Mouse (Mus musculus) midbrain, embryonic 15.5 days (tissue): ENCODE measurements around the gene Trpm2. TPM values are rescaled to one million over a fixed set of nuclear protein-coding genes. Genes with fewer than 3 reads are reported as not detected.

ENCODE experiments used
- polyA plus RNA-seq: library from polyadenylated mRNA; unstranded; fragments of >200 nt; fragmentation: Nextera tagmentation; extraction: Ambion mirVana; gene quantifications from 2 replicates; pipeline ENCODE4 v1.2.1, GENCODE M21; 2015

Trpm2 gene
- polyA plus RNA-seq, 1 experiment from 2014 or later, result 6.1 TPM

Other genes starting within 250 kb of the Trpm2 start
- gene Krtap12-1, start 250.0 kb downstream of the Trpm2 start, polyA plus RNA-seq, result not detected in 2 replicates
- not detected in 2 replicates for gene Gm10100, start 244.1 kb downstream of the Trpm2 start, polyA plus RNA-seq
- not detected in 2 replicates for gene Gm18596, start 227.9 kb downstream of the Trpm2 start, polyA plus RNA-seq
- gene Gm9736, start 219.2 kb downstream of the Trpm2 start, polyA plus RNA-seq, result not detected in 2 replicates
- gene Gm3233, start 210.9 kb downstream of the Trpm2 start, polyA plus RNA-seq, result not detected in 2 replicates
- gene Gm3238, start 199.2 kb downstream of the Trpm2 start, polyA plus RNA-seq, result not detected in 2 replicates
- not detected in 2 replicates for gene Gm7138, start 193.6 kb downstream of the Trpm2 start, polyA plus RNA-seq
- not detected in 2 replicates for gene Gm3250, start 188.0 kb downstream of the Trpm2 start, polyA plus RNA-seq
- gene Gm7137, start 182.4 kb downstream of the Trpm2 start, polyA plus RNA-seq, result not detected in 2 replicates
- not detected in 2 replicates for gene Gm9639, start 175.5 kb downstream of the Trpm2 start, polyA plus RNA-seq
- not detected in 2 replicates for gene Gm19668, start 171.4 kb downstream of the Trpm2 start, polyA plus RNA-seq
- gene Gm9507, start 158.7 kb downstream of the Trpm2 start, polyA plus RNA-seq, result not detected in 2 replicates
- gene Gm2696, start 155.9 kb downstream of the Trpm2 start, polyA plus RNA-seq, result not detected in 2 replicates
- gene Krtap10-4, start 143.5 kb downstream of the Trpm2 start, polyA plus RNA-seq, result not detected in 2 replicates
- not detected in 2 replicates for gene Krtap10-10, start 134.6 kb downstream of the Trpm2 start, polyA plus RNA-seq
- not detected in 2 replicates for gene Gm36176, start 123.8 kb downstream of the Trpm2 start, polyA plus RNA-seq
- not detected in 2 replicates for gene Gm10318, start 117.7 kb downstream of the Trpm2 start, polyA plus RNA-seq
- gene Gm3285, start 108.6 kb downstream of the Trpm2 start, polyA plus RNA-seq, result not detected in 2 replicates
- gene Lrrc3, start 68.0 kb downstream of the Trpm2 start, polyA plus RNA-seq, result 24.2 and 24.3 TPM in 2 replicates
- gene 1810043G02Rik, start 8.0 kb upstream of the Trpm2 start, polyA plus RNA-seq, result 48.3 and 49.5 TPM in 2 replicates
- 127 and 128 TPM in 2 replicates for gene Pfkl, start 39.5 kb upstream of the Trpm2 start, polyA plus RNA-seq
- not detected in 2 replicates for gene Dnmt3l, start 71.4 kb upstream of the Trpm2 start, polyA plus RNA-seq
- 0.06 and 0.37 TPM in 2 replicates for gene Aire, start 73.0 kb upstream of the Trpm2 start, polyA plus RNA-seq
- gene Icosl, start 98.7 kb upstream of the Trpm2 start, polyA plus RNA-seq, result 0.48 and 0.84 TPM in 2 replicates
- 22.8 and 28.7 TPM in 2 replicates for gene D10Jhu81e, start 199.2 kb upstream of the Trpm2 start, polyA plus RNA-seq
- gene Pwp2, start 214.6 kb upstream of the Trpm2 start, polyA plus RNA-seq, result 18.1 and 18.4 TPM in 2 replicates